Mouse (Mus musculus) G1E (cell line): Measurements from ENCODE around the gene Myh9.

Experiments used
- CTCF ChIP-seq: IDR thresholded peaks from 2 replicates; pipeline ENCODE4 v1.5.1; 2012; ENCODE audit warnings: low read depth, low read length, inconsistent platforms, mixed read lengths
- GATA1 ChIP-seq: IDR thresholded peaks from 2 replicates; pipeline ENCODE4 v1.6.1; 2012; ENCODE audit warnings: borderline replicate concordance, low read length, inconsistent platforms, mixed read lengths
- POLR2AphosphoS5 ChIP-seq: IDR thresholded peaks from 2 replicates; pipeline ENCODE4 v1.6.1; 2012; ENCODE audit warnings: low read depth, low read length, inconsistent platforms; ENCODE audit not compliant: insufficient replicate concordance

DNA sequence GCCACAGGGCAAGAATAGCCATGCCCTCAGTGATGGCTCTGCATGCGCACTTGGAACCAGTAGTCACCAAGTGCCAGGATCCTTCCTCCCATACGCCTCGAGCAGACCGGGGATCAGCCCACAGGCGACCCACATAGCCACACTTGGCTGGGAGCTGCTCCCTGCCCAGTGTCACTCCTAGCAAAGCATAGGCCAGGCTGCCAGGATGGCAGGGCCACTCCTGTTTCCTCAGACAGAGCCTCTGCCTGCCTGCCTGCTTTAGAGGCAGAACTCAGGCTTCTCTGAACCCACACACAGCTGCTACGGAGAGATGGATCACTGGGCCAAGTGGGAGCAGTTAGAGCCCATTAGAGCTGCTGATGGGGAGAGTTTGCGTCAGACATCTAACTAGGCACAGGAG is 48.4 kb downstream of the Myh9 start:
- TF ChIP-seq CTCF: no peak
- TF ChIP-seq GATA1: no peak
- TF ChIP-seq POLR2AphosphoS5: no peak
